Mouse (Mus musculus): ENCODE measurements around the gene Mrpl40.
"Not testable (repeated sequence)": the region's sequence is repeated elsewhere in the genome, so short reads cannot be mapped to it uniquely, and the experiment has no call there.

Mrpl40 gene

DNA sequence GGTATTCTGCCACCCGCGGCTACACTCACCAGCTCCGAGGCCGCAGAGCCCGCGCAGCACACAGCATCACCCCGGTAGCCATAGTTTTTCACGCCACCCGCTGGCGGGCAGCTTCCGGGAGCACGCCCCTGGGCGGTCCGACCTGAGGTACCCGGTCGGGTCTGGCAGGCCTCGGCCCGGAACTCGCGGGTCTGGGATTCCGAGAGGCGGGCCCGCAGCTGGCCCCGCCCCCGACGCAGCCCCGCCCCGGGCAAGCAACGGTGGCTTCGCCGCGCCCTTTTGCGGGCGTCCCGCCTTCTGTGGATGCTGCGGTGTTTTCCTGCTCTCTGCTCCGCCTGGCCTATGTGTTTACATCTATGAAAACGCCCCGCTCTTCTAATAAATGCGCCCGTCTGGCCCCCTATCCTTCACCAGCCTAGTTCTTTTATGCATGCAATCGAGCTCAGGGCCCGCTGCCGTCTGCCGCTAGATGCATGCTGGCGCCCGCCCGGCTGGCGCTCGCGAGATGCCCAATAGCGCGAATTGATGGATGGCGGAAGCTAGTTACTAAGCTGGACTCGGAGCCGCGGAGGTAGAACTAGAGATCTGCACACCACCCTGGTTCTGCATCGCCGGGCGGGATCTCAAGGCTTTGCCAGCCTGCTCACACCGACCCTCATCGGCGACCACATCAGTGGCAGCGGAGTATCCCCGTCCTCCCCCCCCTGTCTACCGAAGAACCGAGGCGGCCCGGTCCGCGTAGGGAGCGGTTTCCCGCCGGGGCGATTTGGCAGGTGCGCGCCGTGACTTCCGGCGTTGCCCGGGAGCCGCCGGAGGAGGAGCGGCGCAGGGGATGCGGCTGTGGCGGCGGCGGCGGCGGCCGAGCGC is at the start of gene Mrpl40, which contains the start of gene Hira:
Gene Mrpl40, minus strand, starts transcription at position 421 of the 867 bp plus-strand sequence.
Gene Hira, plus strand, starts transcription at position 596 of the 867 bp plus-strand sequence.
- peak; percentile 82 for ATAC-seq (ENCODE audit: insufficient number of reproducible peaks, low FRiP score, low TSS enrichment)

DNA sequence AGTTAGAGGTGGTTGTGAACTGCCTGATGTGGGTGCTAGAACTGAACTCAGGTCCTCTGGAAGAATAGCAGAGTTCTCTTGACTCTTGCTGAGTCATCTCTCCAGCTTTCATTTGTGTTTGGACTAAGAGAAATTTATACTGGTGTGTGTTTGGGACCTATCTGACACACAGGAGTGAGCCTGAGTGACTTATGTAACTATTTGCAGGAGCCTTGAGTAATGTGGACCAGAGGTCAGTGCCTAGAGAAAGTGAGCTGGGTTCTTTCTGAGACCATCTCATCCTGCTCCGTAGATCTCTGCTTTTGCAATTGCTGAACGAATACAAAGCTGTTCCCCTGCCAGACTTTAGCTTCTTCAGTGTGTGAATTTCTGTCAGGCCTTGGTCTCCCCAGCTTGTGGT is 45.1 kb upstream of the Mrpl40 start:
- ATAC-seq (ENCODE audit: insufficient number of reproducible peaks, low FRiP score, low TSS enrichment): no peak

DNA sequence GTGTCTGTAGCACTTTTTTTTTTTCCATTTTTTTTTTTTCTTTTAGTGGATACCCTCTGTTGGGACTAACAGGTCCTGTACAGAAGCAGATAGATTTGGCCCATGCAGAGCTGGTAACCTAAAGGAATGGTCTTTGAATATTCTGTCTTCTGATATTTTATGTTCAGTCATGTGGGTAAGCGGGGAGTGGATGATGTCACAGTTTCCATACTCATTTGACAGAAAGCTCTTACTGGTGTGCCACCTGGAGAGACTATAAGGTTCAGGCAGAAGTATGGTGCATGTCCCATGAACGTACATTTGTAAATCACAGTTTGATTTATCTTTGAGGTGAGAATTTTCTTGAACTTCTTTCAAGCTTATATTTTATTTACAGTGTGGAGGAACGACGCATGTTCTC is 39.4 kb upstream of the Mrpl40 start:
- no peak for ATAC-seq (ENCODE audit: insufficient number of reproducible peaks, low FRiP score, low TSS enrichment)

GRCm38 (mm10) chr16:18905648-18906047 is 29.0 kb upstream of the Mrpl40 start:
- ATAC-seq (ENCODE audit: insufficient number of reproducible peaks, low FRiP score, low TSS enrichment): no peak

GRCm38 (mm10) chr16:18896429-18896828 is 19.8 kb upstream of the Mrpl40 start:
- ATAC-seq (ENCODE audit: insufficient number of reproducible peaks, low FRiP score, low TSS enrichment): no peak

DNA sequence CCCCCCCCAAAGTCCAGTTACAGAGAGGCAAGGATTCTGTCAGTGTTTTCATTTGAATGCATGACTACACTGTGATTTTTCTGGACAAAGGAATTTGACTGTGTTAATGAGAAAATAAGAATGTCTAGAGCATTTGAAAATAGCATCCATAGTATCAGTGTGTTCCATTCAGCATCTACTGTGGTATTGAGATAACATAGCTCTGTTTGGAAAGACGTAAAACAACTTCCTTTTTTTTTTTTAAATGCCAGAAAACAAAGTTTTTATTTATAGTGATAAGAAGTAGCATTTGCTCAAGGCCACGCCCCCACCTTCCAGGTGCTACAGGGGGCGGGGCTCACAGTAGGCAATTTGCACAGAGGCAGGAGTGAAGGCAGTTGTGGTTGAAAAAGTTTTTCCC is 18.6 kb upstream of the Mrpl40 start:
- ATAC-seq (ENCODE audit: insufficient number of reproducible peaks, low FRiP score, low TSS enrichment): no peak

- no peak for ATAC-seq (ENCODE audit: insufficient number of reproducible peaks, low FRiP score, low TSS enrichment)
Measured at GRCm38 (mm10) chr16:18893840-18894372, 17.2 kb upstream of the Mrpl40 start.

GRCm38 (mm10) chr16:18884044-18884443 is 7.4 kb upstream of the Mrpl40 start:
- no peak for ATAC-seq (ENCODE audit: insufficient number of reproducible peaks, low FRiP score, low TSS enrichment)

- no peak for ATAC-seq (ENCODE audit: insufficient number of reproducible peaks, low FRiP score, low TSS enrichment)
Measured at GRCm38 (mm10) chr16:18878091-18878720, 1.5 kb upstream of the Mrpl40 start.

DNA sequence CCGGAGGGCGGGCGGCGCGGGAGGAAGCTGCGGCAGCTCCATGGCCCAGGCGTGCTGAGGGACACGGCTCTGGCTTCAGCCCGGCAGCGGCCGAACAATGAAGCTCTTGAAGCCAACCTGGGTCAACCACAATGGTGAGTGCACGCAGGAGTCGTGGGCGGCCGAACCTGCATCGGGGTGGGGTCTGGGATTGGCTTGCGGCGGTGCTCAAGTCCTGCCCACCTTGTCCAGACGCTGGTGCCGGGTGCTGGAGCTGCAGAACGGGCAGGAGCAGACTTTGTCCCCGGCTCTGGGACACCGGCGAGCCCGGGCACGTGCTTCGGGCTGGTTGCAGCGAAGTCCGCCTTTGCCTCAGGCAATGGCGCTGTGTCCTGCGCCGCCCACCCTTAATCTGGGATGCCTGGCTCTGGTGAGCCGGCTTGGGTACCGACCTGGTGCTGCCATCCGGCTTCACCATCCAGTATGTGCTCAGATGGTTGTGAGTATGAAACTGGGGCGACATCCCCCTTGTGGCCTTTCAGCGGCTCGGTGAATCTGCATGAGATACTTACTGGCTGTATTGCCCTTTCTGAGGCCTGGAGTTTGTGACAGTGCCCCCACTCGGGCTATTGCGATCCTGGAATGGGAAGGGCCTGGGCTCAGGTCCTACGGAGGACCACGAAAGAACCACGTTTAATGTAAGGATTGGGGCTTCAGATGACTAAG is 876 bp upstream of the Mrpl40 start:
- ATAC-seq (ENCODE audit: insufficient number of reproducible peaks, low FRiP score, low TSS enrichment): peak; percentile 10; the same call in 1 of the 2 replicates

DNA sequence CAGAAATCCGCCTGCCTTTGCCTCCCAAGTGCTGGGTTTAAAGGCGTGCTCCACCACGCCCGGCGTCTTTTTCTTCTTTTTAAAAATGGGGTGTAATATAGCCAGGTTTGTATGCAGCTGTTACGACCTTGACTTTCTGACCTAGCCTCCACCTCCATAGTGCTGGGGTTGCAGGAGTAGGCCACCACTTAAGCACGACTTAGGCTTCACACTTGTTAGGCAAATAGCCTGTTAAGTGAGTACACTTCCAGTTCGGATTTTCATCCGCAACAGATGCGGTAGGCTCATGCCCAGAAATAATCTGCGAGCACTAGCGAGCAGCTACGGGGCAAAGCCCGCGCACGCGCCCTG is 596 bp downstream of the Mrpl40 start:
- no peak for ATAC-seq (ENCODE audit: insufficient number of reproducible peaks, low FRiP score, low TSS enrichment)

GRCm38 (mm10) chr16:18870495-18870894 is 6.2 kb downstream of the Mrpl40 start:
- not testable (repeated sequence) for ATAC-seq (ENCODE audit: insufficient number of reproducible peaks, low FRiP score, low TSS enrichment)

DNA sequence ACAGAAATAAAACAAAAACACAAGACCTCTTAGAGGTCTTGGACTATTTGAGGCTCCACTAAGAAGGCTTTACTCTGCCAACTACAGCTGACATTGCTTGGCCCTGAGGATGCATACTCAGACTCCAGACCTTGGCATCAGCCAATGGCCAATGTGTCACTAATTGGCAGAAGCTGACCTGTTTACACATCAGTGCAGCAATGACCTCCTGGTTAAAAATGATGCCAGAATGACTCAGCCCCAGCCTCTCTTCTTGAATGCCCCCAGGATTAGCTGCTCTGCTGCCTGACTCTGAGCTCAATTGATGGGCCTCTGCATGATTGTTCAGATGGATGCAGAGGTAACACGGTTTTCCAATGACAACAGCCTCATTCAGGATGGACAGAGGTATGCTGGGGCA is 16.5 kb downstream of the Mrpl40 start:
- ATAC-seq (ENCODE audit: insufficient number of reproducible peaks, low FRiP score, low TSS enrichment): no peak

DNA sequence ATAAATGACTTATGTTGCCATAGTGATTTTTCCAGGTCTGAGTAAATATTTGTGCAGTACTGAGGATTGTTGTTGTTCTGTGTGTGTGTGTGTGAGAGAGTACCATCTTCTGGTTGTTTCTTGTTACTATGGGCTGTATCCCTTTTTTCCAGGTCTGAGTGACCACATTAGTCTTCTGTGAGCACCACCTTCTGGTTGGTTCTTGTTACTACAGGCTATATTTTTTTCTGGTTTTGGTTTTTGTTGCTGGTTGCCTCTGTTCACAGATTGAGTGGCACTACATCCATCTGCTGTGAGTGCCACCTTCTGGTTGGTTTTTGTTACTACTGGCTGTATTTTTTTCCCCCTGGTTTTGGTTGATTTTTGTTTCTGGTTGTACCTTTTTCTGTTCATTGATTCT is 18.1 kb downstream of the Mrpl40 start:
- ATAC-seq (ENCODE audit: insufficient number of reproducible peaks, low FRiP score, low TSS enrichment): peak; percentile 66

GRCm38 (mm10) chr16:18849521-18850190 is 27.0 kb downstream of the Mrpl40 start:
- ATAC-seq (ENCODE audit: insufficient number of reproducible peaks, low FRiP score, low TSS enrichment): not testable (repeated sequence)

GRCm38 (mm10) chr16:18846301-18846820 is 30.3 kb downstream of the Mrpl40 start:
- no peak for ATAC-seq (ENCODE audit: insufficient number of reproducible peaks, low FRiP score, low TSS enrichment)

GRCm38 (mm10) chr16:18838346-18838745 is 38.3 kb downstream of the Mrpl40 start:
- no peak for ATAC-seq (ENCODE audit: insufficient number of reproducible peaks, low FRiP score, low TSS enrichment)

DNA sequence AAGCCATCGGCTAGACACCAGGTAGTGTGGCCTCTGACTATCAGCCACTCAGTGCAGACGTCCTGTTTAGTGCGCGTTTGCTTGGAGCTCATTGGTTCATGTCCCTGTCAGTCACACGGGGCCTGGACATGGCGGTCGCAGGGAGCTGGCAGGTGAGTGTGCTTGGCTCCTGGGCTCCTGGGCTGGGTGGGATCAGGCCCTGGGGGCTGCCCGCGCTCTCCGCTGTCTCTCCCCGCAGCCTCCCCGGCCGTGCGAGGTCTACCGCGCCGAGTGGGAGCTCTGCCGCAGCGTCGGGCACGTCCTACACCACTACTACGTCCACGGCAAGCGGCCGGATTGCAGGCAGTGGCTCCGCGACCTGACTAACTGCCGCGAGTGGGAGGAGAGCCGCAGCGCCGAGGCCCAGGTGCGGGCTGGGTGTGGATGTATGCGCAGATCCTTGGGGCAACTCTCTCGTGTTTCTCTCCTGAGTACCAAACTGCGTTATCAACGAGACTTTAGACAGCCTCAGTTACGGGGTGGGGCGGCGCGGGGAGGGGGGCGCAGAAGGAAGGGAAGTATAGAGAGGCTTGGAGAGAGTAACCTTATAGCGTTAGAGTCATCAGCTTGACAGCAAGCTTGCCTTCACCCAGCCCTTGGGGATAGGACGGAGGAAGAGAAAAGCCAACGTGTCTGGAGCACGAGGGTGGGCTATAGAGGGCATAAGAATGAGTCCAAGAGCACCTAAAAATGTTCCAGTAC is 40.0 kb downstream of the Mrpl40 start, which contains the start of the genes 2510002D24Rik and Gm28539:
Gene 2510002D24Rik, plus strand, starts transcription at position 111 of the 741 bp plus-strand sequence.
Gene Gm28539, plus strand, starts transcription at position 117 of the 741 bp plus-strand sequence.
- ATAC-seq (ENCODE audit: insufficient number of reproducible peaks, low FRiP score, low TSS enrichment): peak; percentile 99

DNA sequence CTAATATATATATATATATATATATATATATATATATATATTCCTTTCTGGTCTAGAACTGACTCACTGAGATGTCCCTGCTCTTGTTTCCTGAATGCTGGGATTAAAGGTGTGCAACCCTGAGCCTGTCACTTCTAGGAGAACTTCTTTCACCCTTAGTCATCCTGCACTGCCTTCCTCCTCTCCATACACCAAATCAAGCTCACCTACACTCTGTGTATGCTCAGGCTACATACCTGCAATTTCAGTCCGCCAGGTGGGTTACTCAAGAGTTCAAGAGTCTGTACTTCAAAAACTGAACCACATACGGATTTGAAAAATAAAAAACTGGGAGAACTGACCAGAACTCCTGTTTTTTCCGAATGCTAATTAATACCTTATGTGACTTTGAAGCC is 40.6 kb downstream of the Mrpl40 start:
- peak; percentile 4; the same call in 1 of the 2 replicates for ATAC-seq (ENCODE audit: insufficient number of reproducible peaks, low FRiP score, low TSS enrichment)
